Mouse (Mus musculus): ENCODE data around the gene Evi5l. TPM values are rescaled to one million over a fixed set of nuclear protein-coding genes. Genes with fewer than 3 reads are reported as not detected.

Gene Evi5l
- total RNA-seq, 1 experiment from 2014 or later: 29.6 TPM

Other genes with a start within 250 kb of the Evi5l start
- gene Cd209b, start 239.7 kb upstream of the Evi5l start, total RNA-seq (2021): 1.7 and 18.9 TPM in 2 replicates
- gene Cd209c, start 211.8 kb upstream of the Evi5l start, total RNA-seq (2021): 0.44 TPM in 1 of 2 replicates, not detected in the other
- 0.34 and 2.1 TPM in 2 replicates for gene Cd209f, start 60.7 kb upstream of the Evi5l start, total RNA-seq (2021)
- gene Cd209g, start 32.5 kb upstream of the Evi5l start, total RNA-seq (2021): 0.30 TPM in 1 of 2 replicates, not detected in the other
- gene Prr36, start 50.9 kb downstream of the Evi5l start, total RNA-seq (2021): 3.7 and 4.7 TPM in 2 replicates
- gene Lrrc8e, start 60.3 kb downstream of the Evi5l start, total RNA-seq (2021): 12.7 and 16.6 TPM in 2 replicates
- gene Map2k7, start 72.2 kb downstream of the Evi5l start, total RNA-seq (2021): 75.9 and 86.0 TPM in 2 replicates
- not detected in 2 replicates for gene Gm49320, start 72.3 kb downstream of the Evi5l start, total RNA-seq (2021)
- 12.2 and 12.4 TPM in 2 replicates for gene Tgfbr3l, start 81.6 kb downstream of the Evi5l start, total RNA-seq (2021)
- 21.0 and 24.3 TPM in 2 replicates for gene Snapc2, start 86.5 kb downstream of the Evi5l start, total RNA-seq (2021)
- 7.9 and 11.3 TPM in 2 replicates for gene Ctxn1, start 92.7 kb downstream of the Evi5l start, total RNA-seq (2021)
- gene Timm44, start 109.3 kb downstream of the Evi5l start, total RNA-seq (2021): 142 and 154 TPM in 2 replicates
- gene Ccl25, start 158.6 kb downstream of the Evi5l start, total RNA-seq (2021): 16.1 and 18.2 TPM in 2 replicates
- gene Elavl1, start 158.8 kb downstream of the Evi5l start, total RNA-seq (2021): 93.4 and 102 TPM in 2 replicates

All from adrenal gland, postnatal 14 days (tissue).